Mouse (Mus musculus): Measurements from ENCODE around the gene Gpr171. TPM values are rescaled to one million over a fixed set of nuclear protein-coding genes. Genes with fewer than 3 reads are reported as not detected.
"Not testable (repeated sequence)": the region's sequence is repeated elsewhere in the genome, so short reads cannot be mapped to it uniquely, and the experiment has no call there.

Gene Gpr171
- polyA plus RNA-seq, 1 experiment, result 0.90 TPM

- no peak for DNase-seq
- WGBS, result 59% methylated on average over 6 of the region's 6 CpGs
- TF ChIP-seq POLR2A (IDR thresholded peaks at IDR 0.05; ENCODE audit: borderline replicate concordance, extremely low read depth, low read depth, low read length) (no peak), CTCF (IDR thresholded peaks at IDR 0.05; ENCODE audit: insufficient read depth, low read length) (no peak)
- Histone ChIP-seq H3K4me1 (ENCODE audit: control insufficient read depth, insufficient read depth, low read length) (no peaks in the 10 kb centered on the region; the same call in 1 of the 2 replicates), H3K4me3 (replicated peaks; ENCODE audit: extremely low read depth, low read depth, low read length) (no peak overlapping the region)
Observed at GRCm38 (mm10) chr3:59097421-59097820, 4.2 kb downstream of the Gpr171 start.

GRCm38 (mm10) chr3:59092702-59093101, 8.9 kb downstream of the Gpr171 start:
- Histone ChIP-seq H3K4me3 (replicated peaks; ENCODE audit: extremely low read depth, low read depth, low read length) (no peak overlapping the region), H3K4me1 (ENCODE audit: control insufficient read depth, insufficient read depth, low read length) (no peaks in the 10 kb centered on the region; the same call in 1 of the 2 replicates)
- 77% methylated on average over 11 of the region's 11 CpGs for WGBS
- no peak for DNase-seq
- TF ChIP-seq POLR2A (IDR thresholded peaks at IDR 0.05; ENCODE audit: borderline replicate concordance, extremely low read depth, low read depth, low read length) (no peak), CTCF (IDR thresholded peaks at IDR 0.05; ENCODE audit: insufficient read depth, low read length) (no peak)

- 16% methylated on average over 7 of the region's 7 CpGs for WGBS
Observed at GRCm38 (mm10) chr3:59080919-59081318, 20.7 kb downstream of the Gpr171 start.

GRCm38 (mm10) chr3:59080293-59080916, 21.2 kb downstream of the Gpr171 start:
- no peaks in the 10 kb centered on the region for H3K4me1 ChIP-seq (ENCODE audit: control insufficient read depth, insufficient read depth, low read length)
- TF ChIP-seq CTCF (IDR thresholded peaks at IDR 0.05; ENCODE audit: insufficient read depth, low read length), result no peak
- no peak for TF ChIP-seq POLR2A (IDR thresholded peaks at IDR 0.05; ENCODE audit: borderline replicate concordance, extremely low read depth, low read depth, low read length)
- H3K4me3 ChIP-seq (replicated peaks; ENCODE audit: extremely low read depth, low read depth, low read length), result no peak overlapping the region
- 41% methylated on average over 6 of the region's 6 CpGs for WGBS
- no peak for DNase-seq

More at GRCm38 (mm10) chr3:59080919-59081318, 20.7 kb downstream of the Gpr171 start:
- H3K4me1 ChIP-seq (ENCODE audit: control insufficient read depth, insufficient read depth, low read length), result no peaks in the 10 kb centered on the region
- no peak for DNase-seq
- no peak overlapping the region for H3K4me3 ChIP-seq (replicated peaks; ENCODE audit: extremely low read depth, low read depth, low read length)
- TF ChIP-seq POLR2A (IDR thresholded peaks at IDR 0.05; ENCODE audit: borderline replicate concordance, extremely low read depth, low read depth, low read length), result no peak
- no peak for TF ChIP-seq CTCF (IDR thresholded peaks at IDR 0.05; ENCODE audit: insufficient read depth, low read length)

GRCm38 (mm10) chr3:59079327-59079726, 22.3 kb downstream of the Gpr171 start:
- no peaks in the 10 kb centered on the region for H3K4me1 ChIP-seq (ENCODE audit: control insufficient read depth, insufficient read depth, low read length)
- TF ChIP-seq CTCF (IDR thresholded peaks at IDR 0.05; ENCODE audit: insufficient read depth, low read length) (peak; percentile 40), POLR2A (IDR thresholded peaks at IDR 0.05; ENCODE audit: borderline replicate concordance, extremely low read depth, low read depth, low read length) (no peak)
- peak; percentile 15 for DNase-seq
- no peak overlapping the region for H3K4me3 ChIP-seq (replicated peaks; ENCODE audit: extremely low read depth, low read depth, low read length)
- 40% methylated on average over 4 of the region's 4 CpGs for WGBS

GRCm38 (mm10) chr3:59078585-59078984, 23.0 kb downstream of the Gpr171 start:
- no peak for TF ChIP-seq CTCF (IDR thresholded peaks at IDR 0.05; ENCODE audit: insufficient read depth, low read length)
- TF ChIP-seq POLR2A (IDR thresholded peaks at IDR 0.05; ENCODE audit: borderline replicate concordance, extremely low read depth, low read depth, low read length), result no peak
- 52% methylated on average over 11 of the region's 11 CpGs for WGBS
- no peak for DNase-seq
- no peak overlapping the region for H3K4me3 ChIP-seq (replicated peaks; ENCODE audit: extremely low read depth, low read depth, low read length)
- no peaks in the 10 kb centered on the region for H3K4me1 ChIP-seq (ENCODE audit: control insufficient read depth, insufficient read depth, low read length)

GRCm38 (mm10) chr3:59077278-59077677, 24.3 kb downstream of the Gpr171 start:
- TF ChIP-seq POLR2A (IDR thresholded peaks at IDR 0.05; ENCODE audit: borderline replicate concordance, extremely low read depth, low read depth, low read length) (no peak), CTCF (IDR thresholded peaks at IDR 0.05; ENCODE audit: insufficient read depth, low read length) (peak; percentile 20; the same call in 1 of the 2 replicates)
- DNase-seq, result no peak
- Histone ChIP-seq H3K4me1 (ENCODE audit: control insufficient read depth, insufficient read depth, low read length) (no peaks in the 10 kb centered on the region), H3K4me3 (replicated peaks; ENCODE audit: extremely low read depth, low read depth, low read length) (no peak overlapping the region)
- 26% methylated on average over 4 of the region's 4 CpGs for WGBS

- H3K4me3 ChIP-seq (replicated peaks; ENCODE audit: extremely low read depth, low read depth, low read length); DNase-seq; H3K4me1 ChIP-seq (ENCODE audit: control insufficient read depth, insufficient read depth, low read length): not testable (repeated sequence)
- whole genome bisulfite sequencing, result 51% methylated on average over 1 of the region's 1 CpGs
Observed at GRCm38 (mm10) chr3:59069071-59069470, 32.5 kb downstream of the Gpr171 start.

- no peak for DNase-seq
- no peak for TF ChIP-seq CTCF (IDR thresholded peaks at IDR 0.05; ENCODE audit: insufficient read depth, low read length)
- WGBS, result 49% methylated on average over 8 of the region's 8 CpGs
- H3K4me1 ChIP-seq (ENCODE audit: control insufficient read depth, insufficient read depth, low read length), result no peaks in the 10 kb centered on the region
- no peak overlapping the region for H3K4me3 ChIP-seq (replicated peaks; ENCODE audit: extremely low read depth, low read depth, low read length)
Observed at GRCm38 (mm10) chr3:59066558-59067294, 34.9 kb downstream of the Gpr171 start.

GRCm38 (mm10) chr3:59065937-59066336, 35.7 kb downstream of the Gpr171 start:
- WGBS, result 82% methylated on average over 3 of the region's 3 CpGs
- no peak for TF ChIP-seq CTCF (IDR thresholded peaks at IDR 0.05; ENCODE audit: insufficient read depth, low read length)
- TF ChIP-seq POLR2A (IDR thresholded peaks at IDR 0.05; ENCODE audit: borderline replicate concordance, extremely low read depth, low read depth, low read length), result no peak
- no peak overlapping the region for H3K4me3 ChIP-seq (replicated peaks; ENCODE audit: extremely low read depth, low read depth, low read length)
- H3K4me1 ChIP-seq (ENCODE audit: control insufficient read depth, insufficient read depth, low read length), result no peaks in the 10 kb centered on the region
- no peak for DNase-seq

Data from lung, adult 2 months (tissue).